Mouse (Mus musculus) liver, postnatal 0 days (tissue): ENCODE measurements around the gene Jmjd4.

Source experiments
- CTCF ChIP-seq: sonication (generic); IDR thresholded peaks from 2 replicates; pipeline ENCODE4 v1.5.1; 2016; ENCODE audit warnings: antibody characterized with exemption, low read depth
- EP300 ChIP-seq: IDR thresholded peaks from 2 replicates; pipeline ENCODE4 v1.6.1; 2016; ENCODE audit warnings: antibody characterized with exemption, low read depth, mild to moderate bottlenecking

GRCm38 (mm10) chr11:59443102-59443501 is 6.7 kb upstream of the Jmjd4 start:
- no peak for TF ChIP-seq EP300
- peak; percentile 30 for TF ChIP-seq CTCF
